Comparison of ENCODE assay signal across 20 mouse cellular contexts in genomic region chr8:92058953-92059352, GRCm38 (mm10).
DNase-seq lines count a peak whose midpoint lies in the region; ATAC-seq and TF ChIP-seq lines count a peak whose summit lies in the region.
"Had no signal": no experiment of that assay in that cellular context is flagged by ENCODE, and none has a peak within 500 bp of the region (broad histone marks: within the 10 kb centered on the region; RNA-seq: fewer than 3 reads in every experiment).

No protein-coding gene starts in this region.

- H3K9me3 ChIP-seq in hindbrain, embryonic 10.5 days = no peaks in the 10 kb centered on the region
- H3K9me3 ChIP-seq in hindbrain, postnatal 0 days (ENCODE audit: low read length) = no peaks in the 10 kb centered on the region
- H3K9me3 ChIP-seq in neural tube, embryonic 11.5 days (ENCODE audit: control insufficient read depth, low read length) = no peaks in the 10 kb centered on the region
- no peaks in the 10 kb centered on the region; the same call in 1 of the 2 replicates for H3K9me3 ChIP-seq in midbrain, embryonic 13.5 days
- H3K9me3 ChIP-seq: embryonic facial prominence, embryonic 15.5 days; forebrain, embryonic 15.5 days; heart, embryonic 10.5 days; hindbrain, embryonic 15.5 days had no signal

- peak; percentile 54 for DNase-seq in hindbrain, embryonic 10.5 days (ENCODE audit: low spot score)
- no peak for DNase-seq in hindbrain, postnatal 0 days (ENCODE audit: low spot score)
- peak; percentile 44 for DNase-seq in neural tube, embryonic 11.5 days (ENCODE audit: low spot score)
- DNase-seq in neural tube, embryonic 10.5 days (ENCODE audit: extremely low spot score, low spot score) = no peak
- peak; percentile 68 for DNase-seq in embryo, embryonic 10.5 days (ENCODE audit: low spot score)
- no peak for DNase-seq in adrenal gland, adult 18-20 months (ENCODE audit: low spot score in 2 of 2)
- DNase-seq: adrenal gland, postnatal 14 days; cerebellum, adult 18-20 months; cerebellum, postnatal 10 days; gastrocnemius, postnatal 10 days; heart, adult 18-20 months; heart, postnatal 10 days; heart, postnatal 4 days had no signal

- H3K36me3 ChIP-seq in hindbrain, embryonic 10.5 days = no peaks in the 10 kb centered on the region
- no peaks in the 10 kb centered on the region for H3K36me3 ChIP-seq in hindbrain, postnatal 0 days (ENCODE audit: insufficient read depth, low read length)
- H3K36me3 ChIP-seq in neural tube, embryonic 11.5 days (ENCODE audit: control insufficient read depth, insufficient read depth, low read length) = no peaks in the 10 kb centered on the region
- H3K36me3 ChIP-seq in midbrain, embryonic 13.5 days = no peaks in the 10 kb centered on the region
- H3K36me3 ChIP-seq: embryonic facial prominence, embryonic 15.5 days; forebrain, embryonic 15.5 days; heart, embryonic 10.5 days; hindbrain, embryonic 15.5 days had no signal

- ATAC-seq in hindbrain, postnatal 0 days = no peak
- no peak for ATAC-seq in neural tube, embryonic 11.5 days (ENCODE audit: insufficient read depth, low FRiP score, low TSS enrichment)
- peak; percentile 70 for ATAC-seq in midbrain, embryonic 13.5 days
- ATAC-seq in erythroblast, adult 5-6 weeks (replicated peaks; ENCODE audit: low FRiP score, poor library complexity, severe bottlenecking) = no peak
- ATAC-seq: forebrain, embryonic 15.5 days; inflammation-experienced regulatory T-cells, adult 6 months had no signal

- H3K27ac ChIP-seq in hindbrain, embryonic 10.5 days = peak overlapping the region; percentile 66
- H3K27ac ChIP-seq in hindbrain, postnatal 0 days = no peak overlapping the region
- H3K27ac ChIP-seq in neural tube, embryonic 11.5 days (ENCODE audit: low read depth, low read length) = no peak overlapping the region
- H3K27ac ChIP-seq in midbrain, embryonic 13.5 days = peak overlapping the region; percentile 2
- H3K27ac ChIP-seq: embryonic facial prominence, embryonic 15.5 days; forebrain, embryonic 15.5 days; heart, embryonic 10.5 days; hindbrain, embryonic 15.5 days had no signal

- H3K27me3 ChIP-seq in hindbrain, embryonic 10.5 days (ENCODE audit: insufficient read depth, poor library complexity, severe bottlenecking) = peaks cover 74% of the 10 kb centered on the region
- H3K27me3 ChIP-seq in hindbrain, postnatal 0 days (ENCODE audit: insufficient read depth, low read length) = peaks cover 8% of the 10 kb centered on the region; the same call in 1 of the 2 replicates
- no peaks in the 10 kb centered on the region for H3K27me3 ChIP-seq in neural tube, embryonic 11.5 days (ENCODE audit: control insufficient read depth, insufficient read depth, low read length)
- peaks cover 60% of the 10 kb centered on the region for H3K27me3 ChIP-seq in midbrain, embryonic 13.5 days

- no peak overlapping the region for H3K4me2 ChIP-seq in hindbrain, postnatal 0 days (ENCODE audit: low read depth, low read length)
- no peak overlapping the region for H3K4me2 ChIP-seq in neural tube, embryonic 11.5 days (ENCODE audit: low read depth)
- H3K4me2 ChIP-seq in midbrain, embryonic 13.5 days (replicated peaks) = no peak overlapping the region
- H3K4me2 ChIP-seq: embryonic facial prominence, embryonic 15.5 days; forebrain, embryonic 15.5 days; hindbrain, embryonic 15.5 days had no signal

- H3K4me1 ChIP-seq in hindbrain, embryonic 10.5 days (replicated peaks) = peaks cover 34% of the 10 kb centered on the region
- no peaks in the 10 kb centered on the region for H3K4me1 ChIP-seq in hindbrain, postnatal 0 days (ENCODE audit: insufficient read depth, low read length)
- peaks cover 2% of the 10 kb centered on the region; the same call in 1 of the 2 replicates for H3K4me1 ChIP-seq in neural tube, embryonic 11.5 days (ENCODE audit: control insufficient read depth, insufficient read depth, low read length)
- peaks cover 31% of the 10 kb centered on the region for H3K4me1 ChIP-seq in midbrain, embryonic 13.5 days (replicated peaks)
- H3K4me1 ChIP-seq: embryonic facial prominence, embryonic 15.5 days; forebrain, embryonic 15.5 days; heart, embryonic 10.5 days had no signal

- H3K4me3 ChIP-seq in hindbrain, embryonic 10.5 days = no peak overlapping the region
- H3K4me3 ChIP-seq in hindbrain, postnatal 0 days (ENCODE audit: low read length) = no peak overlapping the region
- no peak overlapping the region for H3K4me3 ChIP-seq in neural tube, embryonic 11.5 days (ENCODE audit: low read depth, low read length)
- H3K4me3 ChIP-seq in midbrain, embryonic 13.5 days (replicated peaks) = no peak overlapping the region
- H3K4me3 ChIP-seq: embryonic facial prominence, embryonic 15.5 days; forebrain, embryonic 15.5 days; heart, embryonic 10.5 days; hindbrain, embryonic 15.5 days had no signal

- no peak for TF ChIP-seq CTCF in hindbrain, postnatal 0 days (IDR thresholded peaks at IDR 0.05; ENCODE audit: low read depth)

- 34% methylated on average over 10 of the region's 10 CpGs for whole genome bisulfite sequencing in hindbrain, embryonic 10.5 days
- WGBS in hindbrain, postnatal 0 days = 31% methylated on average over 10 of the region's 10 CpGs
- WGBS in neural tube, embryonic 11.5 days = 19% methylated on average over 10 of the region's 10 CpGs
- 12% methylated on average over 10 of the region's 10 CpGs for WGBS in midbrain, embryonic 13.5 days

- no peak overlapping the region for H3K9ac ChIP-seq in hindbrain, postnatal 0 days (replicated peaks; ENCODE audit: low read length)
- no peak overlapping the region for H3K9ac ChIP-seq in neural tube, embryonic 11.5 days (ENCODE audit: low read length)
- no peak overlapping the region for H3K9ac ChIP-seq in midbrain, embryonic 13.5 days (replicated peaks)
- H3K9ac ChIP-seq: embryonic facial prominence, embryonic 15.5 days; forebrain, embryonic 15.5 days; hindbrain, embryonic 15.5 days had no signal

Comparison
In these comparisons a context has a peak if more than half of its experiments do, and no peak if none do; other contexts are left out.
1. DNase-seq: peak in hindbrain, embryonic 10.5 days (single experiment), neural tube, embryonic 11.5 days (single experiment) and embryo, embryonic 10.5 days (single experiment); none in hindbrain, postnatal 0 days (single experiment), neural tube, embryonic 10.5 days (single experiment) and adrenal gland, adult 18-20 months (0 of 2).
2. H3K27ac ChIP-seq: peak in hindbrain, embryonic 10.5 days (single experiment) and midbrain, embryonic 13.5 days (single experiment); none in hindbrain, postnatal 0 days (single experiment) and neural tube, embryonic 11.5 days (single experiment).